9 mouse cellular contexts compared by ENCODE assay signal in genomic region chr19:24753617-24754439, GRCm38 (mm10).
A peak's percentile ranks its signal among the peaks of the same experiment; 100 is the strongest.
DNase-seq lines count a peak whose midpoint lies in the region; ATAC-seq lines count a peak whose summit lies in the region.
"Had no signal": no experiment of that assay in that cellular context is flagged by ENCODE, and none has a peak within 500 bp of the region (broad histone marks: within the 10 kb centered on the region; RNA-seq: fewer than 3 reads in every experiment).

No protein-coding gene starts in this region.

- H3K27me3 ChIP-seq in limb, embryonic 11.5 days (ENCODE audit: control insufficient read depth, insufficient read depth, low read length): no peaks in the 10 kb centered on the region
- no peaks in the 10 kb centered on the region for H3K27me3 ChIP-seq in limb, embryonic 10.5 days (ENCODE audit: low read depth, poor library complexity, severe bottlenecking)
- no peaks in the 10 kb centered on the region for H3K27me3 ChIP-seq in stomach, embryonic 16.5 days (ENCODE audit: control insufficient read depth, insufficient read depth, low read length)

- peak overlapping the region; percentile 30; the same call in 1 of the 2 replicates for H3K27ac ChIP-seq in limb, embryonic 11.5 days (replicated peaks; ENCODE audit: low read depth, low read length)
- no peak overlapping the region for H3K27ac ChIP-seq in limb, embryonic 10.5 days
- H3K27ac ChIP-seq in stomach, embryonic 16.5 days (ENCODE audit: low read length): peak overlapping the region; percentile 57

- H3K9me3 ChIP-seq in limb, embryonic 11.5 days (ENCODE audit: control insufficient read depth, low read length): no peaks in the 10 kb centered on the region
- no peaks in the 10 kb centered on the region for H3K9me3 ChIP-seq in limb, embryonic 10.5 days (replicated peaks)
- no peaks in the 10 kb centered on the region for H3K9me3 ChIP-seq in stomach, embryonic 16.5 days (replicated peaks; ENCODE audit: control insufficient read depth, low read length)

- H3K9ac ChIP-seq in limb, embryonic 11.5 days (ENCODE audit: low read length): no peak overlapping the region
- 0 out of 2 replicates have a peak overlapping the region, but pooled peaks have one; percentile 8 for H3K9ac ChIP-seq in stomach, embryonic 16.5 days (ENCODE audit: low read length)

- no peak for ATAC-seq in limb, embryonic 11.5 days (ENCODE audit: insufficient number of reproducible peaks, low FRiP score, low TSS enrichment, low read depth)
- peak; percentile 56 for ATAC-seq in stomach, embryonic 16.5 days (ENCODE audit: insufficient read depth, low FRiP score)

- H3K4me1 ChIP-seq in limb, embryonic 11.5 days (ENCODE audit: control insufficient read depth, insufficient read depth, low read length): peaks cover 5% of the 10 kb centered on the region
- H3K4me1 ChIP-seq in limb, embryonic 10.5 days: peaks cover 26% of the 10 kb centered on the region
- H3K4me1 ChIP-seq in stomach, embryonic 16.5 days (ENCODE audit: control insufficient read depth, insufficient read depth, low read length): peaks cover 8% of the 10 kb centered on the region; the same call in 1 of the 2 replicates

- no peak overlapping the region for H3K4me2 ChIP-seq in limb, embryonic 11.5 days (ENCODE audit: low read depth, severe bottlenecking)
- H3K4me2 ChIP-seq in stomach, embryonic 16.5 days (ENCODE audit: low read depth, low read length): no peak overlapping the region

- no peaks in the 10 kb centered on the region for H3K36me3 ChIP-seq in limb, embryonic 11.5 days (ENCODE audit: control insufficient read depth, insufficient read depth, low read length)
- no peaks in the 10 kb centered on the region for H3K36me3 ChIP-seq in limb, embryonic 10.5 days
- H3K36me3 ChIP-seq in stomach, embryonic 16.5 days (ENCODE audit: control insufficient read depth, insufficient read depth, low read length): no peaks in the 10 kb centered on the region

- peak; percentile 17 for DNase-seq in adrenal gland, postnatal 14 days
- DNase-seq in adrenal gland, adult (ENCODE audit: inconsistent age in 2 of 2, low spot score in 1 of 2): no peak
- peak; percentile 43 for DNase-seq in limb, embryonic 11.5 days (ENCODE audit: low spot score)
- DNase-seq in limb, embryonic 10.5 days (ENCODE audit: low spot score): no peak
- peak; percentile 68 for DNase-seq in layer of hippocampus, adult 9-11 months
- no peak for DNase-seq in spleen, adult 12 weeks (ENCODE audit: low spot score)
- no peak for DNase-seq in urinary bladder, postnatal 4 days (ENCODE audit: low spot score in 2 of 2)

- WGBS in limb, embryonic 11.5 days: 36% methylated on average over 14 of the region's 14 CpGs
- WGBS in limb, embryonic 10.5 days: 57% methylated on average over 14 of the region's 14 CpGs
- whole genome bisulfite sequencing in stomach, embryonic 16.5 days: 23% methylated on average over 14 of the region's 14 CpGs

- H3K4me3 ChIP-seq in limb, embryonic 11.5 days (ENCODE audit: low read depth, low read length): no peak overlapping the region
- no peak overlapping the region for H3K4me3 ChIP-seq in limb, embryonic 10.5 days
- no peak overlapping the region for H3K4me3 ChIP-seq in stomach, embryonic 16.5 days (replicated peaks; ENCODE audit: low read length)
- H3K4me3 ChIP-seq: myocyte had no signal

Comparison
In these comparisons a context has a peak if more than half of its experiments do, and no peak if none do; other contexts are left out.
1. DNase-seq: peak in adrenal gland, postnatal 14 days (single experiment), limb, embryonic 11.5 days (single experiment) and layer of hippocampus, adult 9-11 months (single experiment); none in adrenal gland, adult (0 of 2), limb, embryonic 10.5 days (single experiment), spleen, adult 12 weeks (single experiment) and urinary bladder, postnatal 4 days (0 of 2).